8 mouse cellular contexts compared by ENCODE assay signal in genomic region chr17:25015655-25016291, GRCm38 (mm10). TPM values are rescaled to one million over a fixed set of nuclear protein-coding genes. Genes with fewer than 3 reads are reported as not detected.
A peak's percentile ranks its signal among the peaks of the same experiment; 100 is the strongest.
DNase-seq lines count a peak whose midpoint lies in the region; ATAC-seq and TF ChIP-seq lines count a peak whose summit lies in the region.

Cramp1l (minus strand) TSS chr17:25015788.
Ift140 (plus strand) TSS chr17:25016085.

- H3K9ac ChIP-seq in heart, embryonic 15.5 days, result peak within 1 kb of the TSS; percentile 92
- H3K9ac ChIP-seq in liver, embryonic 14.5 days (replicated peaks), result peak within 1 kb of the TSS; percentile 98
- peak within 1 kb of the TSS; percentile 96 for H3K9ac ChIP-seq in neural tube, embryonic 11.5 days (ENCODE audit: low read length)
- peak within 1 kb of the TSS; percentile 91 for H3K9ac ChIP-seq in stomach, postnatal 0 days (ENCODE audit: low read length)

- peak within 1 kb of the TSS; percentile 94 for H3K4me3 ChIP-seq in forebrain, embryonic 10.5 days
- H3K4me3 ChIP-seq in heart, embryonic 15.5 days, result peak within 1 kb of the TSS; percentile 96
- peak within 1 kb of the TSS; percentile 94 to 99 for H3K4me3 ChIP-seq in liver, embryonic 14.5 days (ENCODE audit: insufficient read depth in 1 of 2, low read depth in 2 of 2, low read length in 2 of 2)
- peak within 1 kb of the TSS; percentile 96 for H3K4me3 ChIP-seq in neural tube, embryonic 11.5 days (ENCODE audit: low read depth, low read length)
- H3K4me3 ChIP-seq in stomach, postnatal 0 days (ENCODE audit: low read depth, low read length), result peak within 1 kb of the TSS; percentile 95

- WGBS in forebrain, embryonic 10.5 days, result under 1% methylated on average over 62 of the region's 62 CpGs
- under 1% methylated on average over 62 of the region's 62 CpGs for WGBS in heart, embryonic 15.5 days
- WGBS in liver, embryonic 14.5 days (ENCODE audit: insufficient replicate concordance), result under 1% methylated on average over 62 of the region's 62 CpGs
- under 1% methylated on average over 60 of the region's 62 CpGs for WGBS in neural tube, embryonic 11.5 days
- under 1% methylated on average over 61 of the region's 62 CpGs for WGBS in stomach, postnatal 0 days

- ATAC-seq in heart, embryonic 15.5 days (replicated peaks; ENCODE audit: insufficient number of reproducible peaks, insufficient read depth, low FRiP score, low read depth), result peak; percentile 98
- ATAC-seq in liver, embryonic 14.5 days (ENCODE audit: insufficient read depth), result peak; percentile 93
- peak; percentile 97 for ATAC-seq in neural tube, embryonic 11.5 days (ENCODE audit: insufficient read depth, low FRiP score, low TSS enrichment)
- ATAC-seq in stomach, postnatal 0 days (ENCODE audit: low FRiP score, low TSS enrichment), result peak; percentile 97

- peaks cover 26% of the 10 kb centered on the region for H3K4me1 ChIP-seq in forebrain, embryonic 10.5 days
- H3K4me1 ChIP-seq in heart, embryonic 15.5 days (replicated peaks), result peaks cover 21% of the 10 kb centered on the region
- peaks cover 4 to 7% of the 10 kb centered on the region in 2 experiments for H3K4me1 ChIP-seq in liver, embryonic 14.5 days (replicated peaks; ENCODE audit: control insufficient read depth in 2 of 2, insufficient read depth in 2 of 2, low read length in 1 of 2)
- H3K4me1 ChIP-seq in neural tube, embryonic 11.5 days (ENCODE audit: control insufficient read depth, insufficient read depth, low read length), result no peaks in the 10 kb centered on the region; the same call in 1 of the 2 replicates
- H3K4me1 ChIP-seq in stomach, postnatal 0 days (replicated peaks; ENCODE audit: control insufficient read depth, insufficient read depth), result peaks cover 4% of the 10 kb centered on the region; the same call in 1 of the 2 replicates

- peak within 1 kb of the TSS; percentile 97 for H3K27ac ChIP-seq in forebrain, embryonic 10.5 days
- H3K27ac ChIP-seq in heart, embryonic 15.5 days, result peak within 1 kb of the TSS; percentile 87
- peak within 1 kb of the TSS; percentile 86 for H3K27ac ChIP-seq in liver, embryonic 14.5 days
- H3K27ac ChIP-seq in neural tube, embryonic 11.5 days (ENCODE audit: low read depth, low read length), result peak within 1 kb of the TSS; percentile 80
- H3K27ac ChIP-seq in stomach, postnatal 0 days (replicated peaks), result peak within 1 kb of the TSS; percentile 96

- H3K27me3 ChIP-seq in forebrain, embryonic 10.5 days (ENCODE audit: poor library complexity, severe bottlenecking), result no peaks in the 10 kb centered on the region
- H3K27me3 ChIP-seq in heart, embryonic 15.5 days, result no peaks in the 10 kb centered on the region
- no peaks in the 10 kb centered on the region for H3K27me3 ChIP-seq in liver, embryonic 14.5 days (ENCODE audit: control insufficient read depth, insufficient read depth, low read length)
- H3K27me3 ChIP-seq in neural tube, embryonic 11.5 days (ENCODE audit: control insufficient read depth, insufficient read depth, low read length), result no peaks in the 10 kb centered on the region
- H3K27me3 ChIP-seq in stomach, postnatal 0 days (ENCODE audit: control insufficient read depth, insufficient read depth, low read length), result no peaks in the 10 kb centered on the region

- peak; percentile 6; the same call in 1 of the 2 replicates for TF ChIP-seq EP300 in liver, embryonic 14.5 days (IDR thresholded peaks at IDR 0.05; ENCODE audit: low read depth)
- TF ChIP-seq EP300 in stomach, postnatal 0 days (optimal IDR thresholded peaks at IDR 0.05), result no peak

- no peak for TF ChIP-seq CTCF in liver, embryonic 14.5 days (IDR thresholded peaks at IDR 0.05; ENCODE audit: low read depth)
- no peak for TF ChIP-seq CTCF in stomach, postnatal 0 days (IDR thresholded peaks at IDR 0.05; ENCODE audit: low read depth)

- peaks cover 44% of the 10 kb centered on the region for H3K36me3 ChIP-seq in forebrain, embryonic 10.5 days (replicated peaks)
- H3K36me3 ChIP-seq in heart, embryonic 15.5 days, result peaks cover 15% of the 10 kb centered on the region
- peaks cover 23% of the 10 kb centered on the region for H3K36me3 ChIP-seq in liver, embryonic 14.5 days (replicated peaks; ENCODE audit: control insufficient read depth, insufficient read depth, low read depth)
- H3K36me3 ChIP-seq in neural tube, embryonic 11.5 days (ENCODE audit: control insufficient read depth, insufficient read depth, low read length), result peaks cover 8% of the 10 kb centered on the region
- H3K36me3 ChIP-seq in stomach, postnatal 0 days (ENCODE audit: control insufficient read depth, insufficient read depth, low read length), result peaks cover 3% of the 10 kb centered on the region; the same call in 1 of the 2 replicates

- H3K4me2 ChIP-seq in heart, embryonic 15.5 days, result peak within 1 kb of the TSS; percentile 96
- peak within 1 kb of the TSS; percentile 94 for H3K4me2 ChIP-seq in liver, embryonic 14.5 days (ENCODE audit: low read depth)
- peak within 1 kb of the TSS; percentile 97 for H3K4me2 ChIP-seq in neural tube, embryonic 11.5 days (ENCODE audit: low read depth)
- H3K4me2 ChIP-seq in stomach, postnatal 0 days (replicated peaks; ENCODE audit: low read depth), result peak within 1 kb of the TSS; percentile 95

- DNase-seq in CD8-positive naive resting alpha-beta T cell, adult 2 months (ENCODE audit: low read depth in 2 of 2, low spot score in 2 of 2), result peak; percentile 97 to 98
- peak; percentile 95 for DNase-seq in c-Kit-positive CD71-negative TER-119-negative erythroid progenitor cells, embryonic 14.5 days (ENCODE audit: low read depth)
- peak; percentile 98 for DNase-seq in forebrain, embryonic 10.5 days (ENCODE audit: extremely low spot score, low spot score)
- DNase-seq in kidney, postnatal 25 days, result peak; percentile 99 to 100
- DNase-seq in liver, embryonic 14.5 days (ENCODE audit: low read depth in 3 of 3, low spot score in 3 of 3), result peak; percentile 98
- peak; percentile 100 for DNase-seq in neural tube, embryonic 11.5 days (ENCODE audit: low spot score)
- DNase-seq in stomach, postnatal 0 days (ENCODE audit: low spot score), result peak; percentile 99

- no peaks in the 10 kb centered on the region for H3K9me3 ChIP-seq in forebrain, embryonic 10.5 days
- no peaks in the 10 kb centered on the region for H3K9me3 ChIP-seq in heart, embryonic 15.5 days (replicated peaks)
- H3K9me3 ChIP-seq in liver, embryonic 14.5 days (ENCODE audit: control insufficient read depth, low read length), result no peaks in the 10 kb centered on the region
- H3K9me3 ChIP-seq in neural tube, embryonic 11.5 days (ENCODE audit: control insufficient read depth, low read length), result no peaks in the 10 kb centered on the region
- H3K9me3 ChIP-seq in stomach, postnatal 0 days (ENCODE audit: control insufficient read depth, low read length), result no peaks in the 10 kb centered on the region

RNA-seq across cellular contexts. Expression of gene Cramp1l, which starts in this region (rescaled TPM):
- polyA plus RNA-seq in forebrain, embryonic 10.5 days (2016; fragmentation: Nextera tagmentation; extraction: Ambion mirVana), result 8.1 and 8.4 TPM in 2 replicates
- 4.1 and 6.3 TPM in 2 replicates for polyA plus RNA-seq in heart, embryonic 15.5 days (2015; fragmentation: Nextera tagmentation; extraction: Ambion mirVana)
- polyA plus RNA-seq in liver, embryonic 14.5 days (2012; rRNA removed), result 7.8 and 7.9 TPM in 2 replicates
- polyA plus RNA-seq in liver, embryonic 14.5 days (2014; fragmentation: Nextera tagmentation; extraction: Ambion mirVana), result 3.2 and 3.9 TPM in 2 replicates
- polyA plus RNA-seq in neural tube, embryonic 11.5 days (2014; fragmentation: Nextera tagmentation; extraction: Ambion mirVana), result 11.9 and 12.6 TPM in 2 replicates
- 2.2 and 2.8 TPM in 2 replicates for polyA plus RNA-seq in stomach, postnatal 0 days (2015; fragmentation: Nextera tagmentation; extraction: Ambion mirVana)

RNA-seq across cellular contexts. Expression of gene Ift140, which starts in this region (rescaled TPM):
- 27.0 and 27.4 TPM in 2 replicates for polyA plus RNA-seq in forebrain, embryonic 10.5 days (2016; fragmentation: Nextera tagmentation; extraction: Ambion mirVana)
- 8.9 and 13.3 TPM in 2 replicates for polyA plus RNA-seq in heart, embryonic 15.5 days (2015; fragmentation: Nextera tagmentation; extraction: Ambion mirVana)
- polyA plus RNA-seq in liver, embryonic 14.5 days (2012; rRNA removed), result 51.8 and 61.2 TPM in 2 replicates
- 115 and 124 TPM in 2 replicates for polyA plus RNA-seq in liver, embryonic 14.5 days (2014; fragmentation: Nextera tagmentation; extraction: Ambion mirVana)
- polyA plus RNA-seq in neural tube, embryonic 11.5 days (2014; fragmentation: Nextera tagmentation; extraction: Ambion mirVana), result 21.9 and 25.8 TPM in 2 replicates
- 4.1 and 4.2 TPM in 2 replicates for polyA plus RNA-seq in stomach, postnatal 0 days (2015; fragmentation: Nextera tagmentation; extraction: Ambion mirVana)

Comparison
In these comparisons a context has a peak if more than half of its experiments do, and no peak if none do; other contexts are left out.
1. Peak in every context shown above with its lines: DNase-seq, ATAC-seq, H3K4me3 ChIP-seq and H3K27ac ChIP-seq.